Mouse (Mus musculus): Measurements from ENCODE around the gene Cdca5. TPM values are rescaled to one million over a fixed set of nuclear protein-coding genes. Genes with fewer than 3 reads are reported as not detected.

Gene Cdca5
- polyA plus RNA-seq, 1 experiment from 2014 or later: 9.5 TPM

Small RNA genes lying within 50 kb of the gene (microRNA-seq; reads per million reads assigned to microRNA genes)
- gene Mir6988 (ENCODE audit: borderline replicate concordance, insufficient number of aligned reads): 1.8 reads per million

Other genes with a start within 250 kb of the Cdca5 start
- 19.3 and 42.3 TPM in 2 replicates for gene Frmd8, start 209.7 kb upstream of the Cdca5 start, polyA plus RNA-seq (2015; fragmentation: Nextera tagmentation; extraction: Ambion mirVana)
- 9.9 and 23.2 TPM in 2 replicates for gene Slc25a45, start 207.2 kb upstream of the Cdca5 start, polyA plus RNA-seq (2015; fragmentation: Nextera tagmentation; extraction: Ambion mirVana)
- gene Tigd3, start 190.8 kb upstream of the Cdca5 start, polyA plus RNA-seq (2015; fragmentation: Nextera tagmentation; extraction: Ambion mirVana): 2.2 and 3.1 TPM in 2 replicates
- gene Dpf2, start 172.0 kb upstream of the Cdca5 start, polyA plus RNA-seq (2015; fragmentation: Nextera tagmentation; extraction: Ambion mirVana): 52.8 and 74.8 TPM in 2 replicates
- gene Cdc42ep2, start 160.2 kb upstream of the Cdca5 start, polyA plus RNA-seq (2015; fragmentation: Nextera tagmentation; extraction: Ambion mirVana): 10.5 and 12.6 TPM in 2 replicates
- 19.6 and 27.3 TPM in 2 replicates for gene Pola2, start 120.8 kb upstream of the Cdca5 start, polyA plus RNA-seq (2015; fragmentation: Nextera tagmentation; extraction: Ambion mirVana)
- gene Slc22a20, start 98.8 kb upstream of the Cdca5 start, polyA plus RNA-seq (2015; fragmentation: Nextera tagmentation; extraction: Ambion mirVana): not detected in 2 replicates
- 13.9 and 14.2 TPM in 2 replicates for gene Capn1, start 69.1 kb upstream of the Cdca5 start, polyA plus RNA-seq (2015; fragmentation: Nextera tagmentation; extraction: Ambion mirVana)
- gene Syvn1, start 38.4 kb upstream of the Cdca5 start, polyA plus RNA-seq (2015; fragmentation: Nextera tagmentation; extraction: Ambion mirVana): 20.3 and 29.1 TPM in 2 replicates
- gene Mrpl49, start 27.2 kb upstream of the Cdca5 start, polyA plus RNA-seq (2015; fragmentation: Nextera tagmentation; extraction: Ambion mirVana): 47.4 and 63.4 TPM in 2 replicates
- 839 and 888 TPM in 2 replicates for gene Fau, start 27.1 kb upstream of the Cdca5 start, polyA plus RNA-seq (2015; fragmentation: Nextera tagmentation; extraction: Ambion mirVana)
- 35.7 and 47.8 TPM in 2 replicates for gene Znhit2, start 23.8 kb upstream of the Cdca5 start, polyA plus RNA-seq (2015; fragmentation: Nextera tagmentation; extraction: Ambion mirVana)
- 14.7 and 17.7 TPM in 2 replicates for gene Tm7sf2, start 16.6 kb upstream of the Cdca5 start, polyA plus RNA-seq (2015; fragmentation: Nextera tagmentation; extraction: Ambion mirVana)
- 44.2 and 52.3 TPM in 2 replicates for gene Vps51, start 7.8 kb upstream of the Cdca5 start, polyA plus RNA-seq (2015; fragmentation: Nextera tagmentation; extraction: Ambion mirVana)
- not detected in 2 replicates for gene Tmem262, start 5.0 kb upstream of the Cdca5 start, polyA plus RNA-seq (2015; fragmentation: Nextera tagmentation; extraction: Ambion mirVana)
- gene Gm28374, start 2.7 kb upstream of the Cdca5 start, polyA plus RNA-seq (2015; fragmentation: Nextera tagmentation; extraction: Ambion mirVana): 0.28 and 0.91 TPM in 2 replicates
- 47.0 and 62.8 TPM in 2 replicates for gene Zfpl1, start within 50 bp of the Cdca5 start, polyA plus RNA-seq (2015; fragmentation: Nextera tagmentation; extraction: Ambion mirVana)
- 0.41 TPM in 1 of 2 replicates, not detected in the other for gene AC131692.1, start 9.4 kb downstream of the Cdca5 start, polyA plus RNA-seq (2015; fragmentation: Nextera tagmentation; extraction: Ambion mirVana)
- 0.28 and 0.61 TPM in 2 replicates for gene Naaladl1, start 20.8 kb downstream of the Cdca5 start, polyA plus RNA-seq (2015; fragmentation: Nextera tagmentation; extraction: Ambion mirVana)
- 28.5 and 29.2 TPM in 2 replicates for gene Sac3d1, start 33.7 kb downstream of the Cdca5 start, polyA plus RNA-seq (2015; fragmentation: Nextera tagmentation; extraction: Ambion mirVana)
- 21.4 and 22.6 TPM in 2 replicates for gene Snx15, start 43.3 kb downstream of the Cdca5 start, polyA plus RNA-seq (2015; fragmentation: Nextera tagmentation; extraction: Ambion mirVana)
- gene Batf2, start 56.0 kb downstream of the Cdca5 start, polyA plus RNA-seq (2015; fragmentation: Nextera tagmentation; extraction: Ambion mirVana): 0.47 and 0.60 TPM in 2 replicates
- gene Arl2, start 56.6 kb downstream of the Cdca5 start, polyA plus RNA-seq (2015; fragmentation: Nextera tagmentation; extraction: Ambion mirVana): 101 and 106 TPM in 2 replicates
- gene Majin, start 99.4 kb downstream of the Cdca5 start, polyA plus RNA-seq (2015; fragmentation: Nextera tagmentation; extraction: Ambion mirVana): 0.46 and 0.73 TPM in 2 replicates
- gene Gpha2, start 141.4 kb downstream of the Cdca5 start, polyA plus RNA-seq (2015; fragmentation: Nextera tagmentation; extraction: Ambion mirVana): 148 and 158 TPM in 2 replicates
- gene Ppp2r5b, start 150.9 kb downstream of the Cdca5 start, polyA plus RNA-seq (2015; fragmentation: Nextera tagmentation; extraction: Ambion mirVana): 41.5 and 44.1 TPM in 2 replicates
- gene Atg2a, start 156.7 kb downstream of the Cdca5 start, polyA plus RNA-seq (2015; fragmentation: Nextera tagmentation; extraction: Ambion mirVana): 5.9 and 10.4 TPM in 2 replicates
- gene Ehd1, start 191.7 kb downstream of the Cdca5 start, polyA plus RNA-seq (2015; fragmentation: Nextera tagmentation; extraction: Ambion mirVana): 54.1 and 63.1 TPM in 2 replicates
- gene Cdc42bpg, start 221.5 kb downstream of the Cdca5 start, polyA plus RNA-seq (2015; fragmentation: Nextera tagmentation; extraction: Ambion mirVana): 0.41 and 0.68 TPM in 2 replicates
- 30.4 and 42.3 TPM in 2 replicates for gene Men1, start 250.0 kb downstream of the Cdca5 start, polyA plus RNA-seq (2015; fragmentation: Nextera tagmentation; extraction: Ambion mirVana)

Measured in adrenal gland, postnatal 0 days (tissue).